Mouse (Mus musculus) cerebellum, adult (tissue): ENCODE measurements around the gene Asprv1.

Experiments used
- ATAC-seq: cut with Nextera tagmentation; 2 replicates; pipeline ENCODE4 v1.9.2; 2017; ENCODE audit warnings: mild to moderate bottlenecking, moderate library complexity, mixed read lengths; ENCODE audit not compliant: insufficient number of reproducible peaks, low FRiP score, low TSS enrichment

The Asprv1 gene

DNA sequence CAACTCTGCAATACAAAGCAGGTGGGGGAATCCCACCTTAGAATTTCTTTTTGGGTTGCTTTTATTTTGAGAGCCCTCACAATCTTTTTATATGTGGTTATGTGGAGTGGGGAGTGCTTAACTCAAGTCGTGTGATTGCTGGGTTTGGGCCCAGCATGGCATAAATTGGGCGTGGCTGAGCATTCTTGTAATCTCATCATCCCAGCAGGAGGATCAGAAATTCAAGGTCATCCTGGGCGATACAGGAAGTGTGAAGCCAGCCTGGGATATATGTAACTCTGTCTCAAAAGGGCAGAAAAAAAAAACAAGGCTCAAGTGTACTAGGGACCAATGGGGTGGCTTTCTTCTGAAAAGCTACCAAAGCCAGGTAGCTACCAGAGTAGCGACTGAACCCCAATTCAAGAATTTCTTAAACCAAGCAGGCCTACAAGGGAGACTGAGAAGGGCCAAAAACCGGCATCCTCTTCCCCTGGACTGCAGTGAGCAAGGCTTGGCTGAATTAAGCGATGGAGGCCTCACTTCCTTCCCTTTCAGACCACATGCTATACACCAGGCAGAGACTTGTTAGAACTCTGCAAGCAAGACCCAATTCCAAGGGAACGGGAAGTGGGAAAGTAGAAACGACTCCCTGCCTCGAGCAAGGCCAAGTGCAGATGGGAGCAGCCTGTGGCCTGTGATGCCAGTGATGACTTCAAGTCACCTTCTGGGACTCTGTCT lies 32.4 kb downstream of the Asprv1 start:
- ATAC-seq: no peak

DNA sequence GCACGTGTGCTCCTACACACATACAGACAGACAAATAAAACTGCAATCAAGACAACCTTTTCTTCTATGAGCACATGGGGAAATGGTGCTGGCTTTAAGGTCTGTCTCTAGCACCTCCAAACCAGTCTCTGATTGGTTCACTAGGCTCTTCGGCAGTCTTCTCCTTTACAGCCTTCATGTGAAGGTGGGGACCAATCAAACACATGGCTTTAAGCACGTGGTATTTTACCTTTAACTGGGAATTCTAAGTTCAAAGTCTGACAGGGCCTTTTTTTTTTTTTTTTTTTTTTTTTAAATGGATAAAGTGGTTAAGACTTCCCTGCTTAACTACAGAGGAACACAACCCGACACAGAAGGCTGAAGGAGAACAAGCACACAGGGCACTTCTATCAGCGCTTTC lies 37.1 kb downstream of the Asprv1 start:
- no peak for ATAC-seq

DNA sequence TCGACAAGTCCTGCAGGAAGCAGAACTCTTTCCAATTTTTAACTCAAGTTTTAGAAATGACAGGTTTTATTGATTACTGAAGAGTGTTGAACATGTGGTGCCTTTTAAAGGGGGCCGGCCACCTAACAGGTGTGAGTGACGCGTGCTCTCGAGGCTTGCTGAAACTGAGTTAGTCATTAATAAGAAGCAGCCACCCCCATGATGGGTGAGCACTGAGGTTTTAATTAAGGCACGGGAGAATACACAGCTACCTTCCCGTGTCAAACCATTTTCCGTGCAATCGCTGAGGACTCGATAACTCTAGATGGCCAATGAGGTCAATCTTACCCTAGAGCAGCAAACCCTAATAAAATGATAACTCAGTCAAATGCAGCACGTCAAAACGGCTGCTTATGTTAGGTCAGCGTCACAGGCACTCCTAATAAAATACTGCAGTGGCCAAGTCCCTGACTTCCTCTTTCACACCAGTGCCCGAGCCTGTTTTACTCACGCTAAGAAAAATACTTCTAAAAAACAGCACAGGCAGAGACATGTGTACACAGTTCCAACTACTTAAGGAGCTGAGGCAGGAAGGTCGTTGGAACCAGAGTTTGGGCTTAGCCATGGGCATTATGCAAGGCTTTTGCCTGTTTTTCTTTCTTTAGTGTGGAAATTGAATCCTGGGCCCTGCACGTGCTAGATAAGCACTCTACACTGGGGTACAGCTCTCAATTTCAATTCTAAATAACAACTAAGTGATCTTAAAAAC lies 37.8 kb downstream of the Asprv1 start:
- ATAC-seq: no peak

DNA sequence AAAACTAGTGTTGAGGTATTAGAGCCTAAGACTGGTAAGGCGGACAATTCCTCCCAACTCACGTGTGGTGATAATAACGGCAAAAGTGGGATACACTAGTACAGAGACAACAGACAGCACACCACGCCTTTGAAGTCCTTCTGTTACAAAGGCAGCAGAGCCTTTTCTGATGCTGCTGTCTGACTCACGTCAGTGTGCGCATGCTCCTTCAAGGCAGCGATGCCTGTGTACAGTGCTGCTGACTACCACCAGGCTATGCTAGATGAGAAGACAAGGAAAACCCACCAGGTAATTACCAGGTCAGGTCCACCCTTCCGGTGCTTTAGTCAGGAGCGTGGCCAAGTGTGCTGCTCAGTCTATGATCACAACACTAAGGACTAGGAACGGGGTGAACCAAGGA lies 39.1 kb downstream of the Asprv1 start:
- ATAC-seq: no peak

DNA sequence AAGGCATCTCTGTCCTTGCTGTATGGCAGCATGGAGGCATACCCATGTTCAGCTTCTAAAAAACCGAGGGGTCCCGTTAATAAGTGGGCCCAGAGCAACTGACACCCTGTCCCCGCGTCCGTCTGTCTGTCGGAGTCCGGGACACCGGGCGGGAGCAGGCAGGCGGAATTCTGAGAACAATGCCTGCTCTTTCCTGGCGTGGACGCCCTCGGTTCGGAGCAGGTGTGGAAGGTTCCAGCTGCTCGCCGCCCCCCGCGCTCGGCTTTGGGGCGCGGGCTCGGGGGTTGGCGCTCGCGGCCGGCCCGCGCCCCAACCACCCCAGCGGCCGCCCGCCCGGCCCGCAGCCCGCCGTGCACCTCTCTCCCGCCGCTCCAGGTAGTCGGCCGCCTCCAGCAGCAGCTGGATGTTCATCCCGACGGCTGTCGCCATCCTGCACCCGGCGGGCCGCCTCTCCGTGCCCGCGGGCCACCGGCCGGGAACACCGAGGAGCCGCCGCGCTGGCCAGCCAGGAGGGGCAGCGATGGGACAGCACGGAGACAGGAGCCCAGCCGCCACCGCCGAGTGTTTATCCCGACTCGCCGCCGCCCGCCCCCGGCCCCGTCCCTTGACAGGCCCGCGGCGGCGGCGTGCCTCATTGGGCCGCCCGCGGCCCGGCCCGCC lies 40.7 kb downstream of the Asprv1 start, which contains the start of gene Mxd1:
Mxd1 (minus strand) TSS at position 582 of the 660 bp plus-strand sequence.
- ATAC-seq: no peak

DNA sequence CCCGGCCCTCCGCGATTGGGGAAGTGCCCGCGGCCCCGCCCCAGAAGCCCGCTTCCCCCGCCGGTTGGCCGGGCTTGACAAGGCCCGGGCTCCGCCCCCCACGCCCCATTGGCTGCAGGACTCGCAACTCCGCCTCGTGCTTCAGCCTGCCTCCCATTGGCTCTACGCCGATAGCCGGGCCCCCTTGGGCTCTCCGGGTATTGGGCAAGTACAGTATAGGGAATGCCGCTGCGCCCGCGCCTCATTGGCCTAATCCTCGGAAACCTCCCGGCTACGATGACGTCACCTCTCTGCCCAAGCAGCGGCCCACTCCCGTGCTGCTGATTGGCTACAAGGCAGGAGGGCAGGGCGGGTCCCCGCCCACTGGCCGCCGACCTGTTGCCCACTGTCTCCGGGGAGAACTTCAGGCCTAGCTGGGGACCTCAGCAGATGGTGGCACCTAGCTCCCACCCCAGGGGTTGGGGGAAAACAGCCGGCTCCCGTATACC lies 41.3 kb downstream of the Asprv1 start:
- peak; percentile 93 for ATAC-seq

DNA sequence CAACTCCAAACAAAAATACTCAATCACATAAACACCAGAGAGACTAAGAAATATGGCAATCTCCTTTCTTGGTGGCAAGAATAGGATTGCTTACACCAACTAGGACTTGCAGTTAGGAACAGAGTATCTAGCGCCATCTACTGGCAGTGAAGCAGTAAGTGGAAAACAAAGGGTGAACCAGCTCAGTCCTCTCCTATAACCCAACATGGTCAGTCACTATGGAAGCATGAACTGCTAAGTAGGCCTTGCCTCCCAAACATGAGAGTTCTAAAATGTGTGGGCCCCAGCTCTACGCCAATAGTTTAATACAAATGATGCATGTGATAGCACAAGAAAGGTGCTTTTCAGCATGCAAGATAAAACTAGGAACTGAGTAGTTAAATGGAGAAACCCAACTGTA lies 42.9 kb downstream of the Asprv1 start:
- 0 out of 2 replicates have a peak, but pooled peaks have one; percentile 41 for ATAC-seq

DNA sequence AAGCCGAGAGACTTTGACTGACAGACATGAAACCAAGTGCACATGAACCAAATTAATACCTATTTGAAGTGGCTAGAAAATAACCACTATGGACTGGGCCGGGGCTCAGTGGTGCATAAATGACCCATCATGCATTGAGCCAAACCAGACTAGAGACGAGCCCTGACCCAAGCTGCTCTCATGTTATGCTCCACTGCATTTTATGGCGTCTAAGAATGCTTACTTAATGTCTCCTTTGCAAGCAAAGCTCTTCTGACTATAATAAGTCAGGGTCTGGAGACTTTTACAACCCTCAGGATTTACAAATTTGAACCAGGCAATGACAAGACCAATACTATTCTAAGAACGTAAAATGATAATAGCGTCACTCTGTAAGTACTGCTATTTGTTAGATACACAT lies 50.4 kb downstream of the Asprv1 start:
- ATAC-seq: no peak
